Mouse (Mus musculus) CD8-positive naive resting alpha-beta T cell, adult 2 months (primary cell): Measurements from ENCODE around the gene Exoc3l2.

Experiments
- DNase-seq, 2 experiments: peaks; one replicate each; pipeline ENCODE4 v3.0.0; 2022; ENCODE audit warnings: low read depth in 2 of 2, low spot score in 2 of 2

Gene Exoc3l2

DNA sequence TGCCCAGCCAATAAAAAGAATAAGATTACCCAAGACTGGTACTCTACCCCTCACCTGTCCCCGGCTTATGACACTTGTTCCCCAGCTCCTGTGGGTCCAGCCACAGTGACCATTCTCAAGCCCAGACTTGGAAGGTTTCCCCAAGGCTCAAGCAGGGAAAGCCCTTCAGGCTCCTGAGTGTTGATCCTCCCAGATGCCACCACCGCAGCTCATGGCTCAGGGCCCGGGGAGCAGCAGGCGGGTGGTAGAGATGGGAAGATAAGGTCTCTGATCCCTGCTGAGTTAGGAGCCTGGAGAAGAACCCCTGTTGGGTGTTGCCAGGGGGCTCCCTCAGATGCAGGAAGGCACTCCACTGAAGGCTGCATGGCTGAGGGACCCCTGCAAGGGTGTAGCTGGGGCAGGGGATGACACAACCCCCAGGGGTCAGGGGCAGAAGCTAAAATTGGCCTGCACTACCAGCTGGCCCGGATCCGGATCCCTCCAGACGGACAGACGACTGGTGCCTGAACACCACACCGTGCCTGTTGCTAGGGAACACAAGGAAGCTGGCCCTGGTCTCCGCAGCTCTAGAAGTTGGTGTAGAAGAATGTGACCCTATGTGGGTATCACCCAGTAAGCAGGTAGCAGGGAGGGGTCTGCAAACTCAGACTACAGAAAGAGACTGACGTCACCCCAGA lies 7.2 kb upstream of the Exoc3l2 start:
- DNase-seq: no peak

DNA sequence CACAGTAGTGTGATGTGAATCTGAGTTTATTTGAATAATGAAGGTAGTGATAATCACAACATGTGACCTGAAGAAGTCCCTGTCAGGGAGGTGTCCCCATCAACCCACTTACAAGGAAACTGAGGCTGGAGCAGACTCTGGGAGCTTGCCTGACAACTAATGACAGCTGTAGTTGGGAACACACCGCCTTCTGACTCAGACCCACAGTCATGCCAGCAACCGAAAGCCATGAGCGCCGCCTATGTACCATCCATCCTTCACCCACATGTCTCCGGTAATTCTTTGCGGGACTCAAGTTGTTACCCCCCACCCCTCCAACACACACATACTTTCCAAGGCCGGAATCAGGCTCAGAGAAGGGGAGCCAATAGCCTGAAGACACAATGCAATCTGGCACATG lies 6.5 kb upstream of the Exoc3l2 start:
- no peak for DNase-seq

DNA sequence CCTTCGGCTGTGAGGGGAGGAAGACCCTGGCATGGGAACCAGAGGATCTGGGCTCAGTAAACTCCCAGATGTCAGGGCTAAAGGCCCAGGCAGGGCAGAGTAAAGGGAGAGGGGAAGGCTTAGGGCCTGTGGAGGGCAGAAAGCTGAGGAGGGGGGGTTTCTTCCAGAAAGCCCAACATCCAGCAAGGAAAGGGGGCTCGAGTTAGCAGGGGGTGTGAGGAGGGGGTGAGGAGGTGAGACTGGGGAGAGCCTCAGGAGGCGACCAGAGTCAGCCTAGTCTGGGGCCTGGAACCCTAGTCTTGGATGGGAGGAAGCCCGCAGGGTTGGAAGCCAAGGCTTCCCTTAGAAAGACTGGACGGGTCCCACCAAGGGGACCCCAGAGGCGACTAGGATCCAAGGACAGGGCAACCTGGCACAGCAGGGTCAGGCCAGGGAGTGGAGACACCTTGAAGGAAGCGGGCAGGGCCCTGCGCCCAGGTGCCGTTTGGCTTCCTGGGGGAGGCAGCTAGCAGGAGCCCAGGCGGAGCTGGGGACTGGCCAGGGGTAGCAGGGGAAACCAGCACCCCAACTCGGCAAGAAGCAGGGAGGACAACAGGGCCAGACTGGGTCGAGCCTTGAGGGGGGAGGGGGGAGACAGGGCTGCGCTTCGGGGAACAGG lies 5.6 kb upstream of the Exoc3l2 start:
- DNase-seq: no peak

DNA sequence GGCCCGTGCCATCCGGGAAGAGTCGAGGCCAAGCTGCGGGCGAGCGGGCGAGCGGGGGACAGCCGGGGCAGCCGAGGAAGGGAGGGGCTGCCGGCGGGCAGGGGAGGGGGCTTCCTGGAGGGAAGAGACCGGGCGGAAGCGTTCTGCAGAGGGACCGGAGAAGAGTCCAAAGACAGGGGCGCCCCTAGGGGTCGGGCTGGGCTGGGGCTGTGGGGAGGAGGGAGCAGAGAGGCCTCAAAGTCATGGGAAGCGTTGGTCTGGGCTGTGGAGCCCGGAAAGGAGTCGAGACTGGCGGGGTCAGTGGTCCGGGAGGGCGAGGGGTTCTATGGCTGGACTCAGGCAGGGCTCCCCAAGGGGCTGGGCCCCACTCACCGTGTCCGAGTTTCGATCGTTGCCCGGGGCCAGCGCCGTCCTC lies 5.1 kb upstream of the Exoc3l2 start:
- peak; percentile 26 to 53 for DNase-seq

DNA sequence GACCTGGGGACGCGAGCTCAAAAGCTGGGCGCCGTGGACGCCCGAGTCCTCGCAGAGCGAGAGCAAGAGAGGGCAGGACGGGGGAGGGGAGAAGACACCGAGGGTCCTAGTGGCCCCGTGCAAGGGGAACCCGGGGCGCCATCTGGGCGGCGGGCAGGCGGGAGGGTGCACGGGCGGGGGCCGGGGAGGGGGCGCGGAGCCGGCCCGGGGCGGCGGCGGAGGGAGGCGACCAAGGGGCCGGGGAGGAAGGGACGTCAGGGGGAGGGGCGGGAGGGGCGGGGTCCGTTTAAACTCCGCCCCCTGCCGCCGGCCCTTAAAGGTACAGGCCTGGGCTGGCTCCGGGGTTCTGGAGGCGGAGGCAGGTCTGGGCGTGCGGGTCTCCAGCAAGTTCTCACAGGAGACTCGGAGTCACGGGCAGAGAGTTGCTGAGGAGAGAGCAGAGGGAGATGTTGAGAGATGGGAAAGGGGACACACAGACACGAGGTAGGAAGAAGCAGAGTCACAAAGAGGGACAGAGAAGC lies 4.5 kb upstream of the Exoc3l2 start, which contains the start of gene Mark4:
Gene Mark4 (minus strand): TSS at position 231 of the 521 bp plus-strand sequence.
- peak; percentile 57 to 60 for DNase-seq

DNA sequence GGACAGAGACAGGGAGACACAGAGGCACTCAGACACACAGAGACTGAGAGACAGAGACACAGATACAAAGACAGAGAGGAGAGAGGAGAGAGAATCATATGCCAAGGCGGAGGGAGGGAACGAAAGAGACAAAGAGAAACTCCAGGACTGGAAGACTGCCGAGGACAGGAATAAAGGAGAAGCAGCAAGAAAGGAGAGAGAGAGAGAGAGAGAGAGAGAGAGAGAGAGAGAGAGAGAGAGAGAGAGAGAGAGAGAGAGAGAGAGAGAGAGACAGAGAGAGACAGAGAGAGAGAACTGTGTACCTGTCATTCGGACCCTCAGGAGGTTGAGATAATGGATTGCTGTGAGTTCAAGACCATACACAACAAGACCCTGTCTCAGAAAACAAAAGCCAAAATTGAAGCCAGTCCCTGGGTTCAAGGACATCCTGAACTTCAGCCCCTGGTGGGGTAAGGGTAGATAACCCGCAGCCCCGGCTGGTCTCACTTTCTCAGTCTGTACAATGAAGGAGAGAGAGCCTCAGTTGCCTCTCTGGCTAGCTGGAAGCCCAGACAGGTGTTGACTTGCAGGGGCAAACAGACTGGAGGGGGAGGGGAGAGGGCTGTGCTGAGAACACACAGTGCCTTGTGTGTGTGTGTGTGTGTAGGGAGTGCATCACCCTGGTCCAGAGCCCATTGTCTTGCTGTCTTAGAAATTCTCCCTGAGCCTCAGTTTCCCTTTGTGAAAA lies 3.8 kb upstream of the Exoc3l2 start:
- no peak for DNase-seq

DNA sequence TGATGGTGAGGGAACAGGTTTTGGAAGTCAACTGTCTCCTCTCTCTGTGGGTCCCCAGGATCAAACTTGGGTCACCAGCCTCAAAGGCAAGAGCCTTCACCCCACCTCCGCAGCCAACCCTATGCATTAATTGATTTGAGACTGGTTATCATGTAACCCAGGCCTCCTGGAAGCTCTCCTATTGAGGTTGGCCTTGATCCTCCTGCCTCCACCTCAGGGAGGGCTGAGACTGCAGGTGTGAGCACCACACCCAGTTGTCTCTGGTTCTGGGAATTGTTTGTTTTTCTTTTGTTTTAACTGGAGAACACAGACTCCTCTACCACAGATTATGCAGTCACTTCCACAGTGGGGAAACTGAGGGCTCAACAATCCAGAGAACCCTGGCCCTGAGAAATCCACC lies 2.6 kb upstream of the Exoc3l2 start:
- no peak for DNase-seq

DNA sequence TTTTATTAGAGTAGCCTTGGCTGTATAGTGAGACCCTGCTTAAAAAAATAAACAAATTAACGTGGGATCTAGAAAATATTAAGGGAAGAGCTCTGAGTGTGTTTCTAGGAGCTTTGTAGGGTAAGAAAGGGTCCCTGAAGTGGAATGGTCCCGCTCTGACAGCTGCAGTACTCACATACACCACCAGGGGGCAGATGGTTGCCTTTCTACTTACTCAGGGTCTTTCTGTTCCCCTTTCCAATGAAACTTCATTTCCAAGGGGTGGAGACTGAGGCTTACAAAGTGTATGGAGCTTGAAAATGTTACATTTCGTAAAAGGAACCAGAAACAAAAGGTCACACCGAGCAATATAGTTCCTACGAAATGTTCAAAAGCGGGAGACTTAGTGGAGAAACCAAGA lies 1.6 kb upstream of the Exoc3l2 start:
- DNase-seq: peak; percentile 74 to 77

DNA sequence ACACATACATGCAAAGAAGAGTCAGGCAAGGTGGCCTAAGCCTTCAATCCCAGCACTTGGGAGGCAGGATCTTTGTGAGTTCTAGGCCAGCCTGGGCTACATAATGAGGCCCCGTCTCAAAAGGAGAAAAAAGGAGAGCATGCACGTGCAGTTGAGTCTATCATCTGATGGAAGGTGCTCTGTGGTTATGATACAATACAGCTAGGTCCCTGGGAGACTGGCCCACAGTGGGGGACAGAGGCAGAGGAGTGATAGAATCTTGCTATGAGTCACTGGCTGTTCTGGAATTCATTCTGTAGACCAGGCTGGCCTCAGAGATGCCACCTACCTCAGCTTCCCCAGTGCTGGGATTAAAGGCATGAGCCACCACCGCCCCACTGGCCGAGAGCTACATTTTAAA lies 688 bp upstream of the Exoc3l2 start:
- DNase-seq: no peak

DNA sequence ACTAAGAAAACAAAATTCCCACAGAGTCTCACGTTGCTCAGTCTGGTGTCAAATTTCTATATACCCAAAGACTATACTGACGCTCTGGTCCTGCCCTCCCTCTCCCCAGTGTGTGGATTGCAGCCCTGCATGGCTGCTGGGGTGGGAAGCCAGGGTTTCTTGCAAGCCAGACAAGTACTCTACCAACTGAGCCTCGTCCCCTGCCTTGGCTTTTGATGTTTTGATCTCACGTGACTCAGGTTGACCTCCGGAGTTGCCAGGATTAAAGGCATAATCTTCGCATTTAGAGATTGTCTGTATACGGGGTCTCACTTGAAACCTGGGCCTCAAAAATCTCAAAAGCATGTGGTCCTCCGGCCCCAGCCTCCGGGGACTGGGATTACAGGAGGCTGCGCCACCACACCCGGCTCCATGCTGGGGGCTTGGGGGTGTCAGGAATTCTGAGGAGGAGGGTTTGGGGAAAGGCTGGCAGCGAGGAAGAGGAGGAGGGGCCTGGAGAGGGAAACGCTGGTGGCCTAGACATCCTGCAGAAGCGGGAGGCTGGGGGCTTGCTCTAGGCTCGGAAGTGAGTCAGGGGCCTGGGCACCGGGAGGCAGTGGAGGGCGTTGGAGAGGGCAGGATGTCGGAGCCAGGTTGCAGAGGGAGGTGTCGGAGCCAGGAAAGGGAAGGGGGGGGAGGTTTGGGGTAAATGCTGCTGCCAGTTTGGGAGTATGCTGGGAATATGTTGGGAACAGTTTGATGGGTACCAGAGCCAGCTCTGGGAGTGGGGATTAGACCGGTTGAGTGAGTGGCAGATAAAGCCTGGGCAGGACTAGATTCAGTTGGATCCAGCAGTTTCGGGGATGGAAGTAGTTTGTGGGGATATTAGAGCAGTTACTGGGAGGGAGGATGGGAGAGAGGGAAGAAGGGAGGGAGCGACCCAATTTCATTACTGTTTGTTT lies 1.5 kb downstream of the Exoc3l2 start:
- DNase-seq: no peak

DNA sequence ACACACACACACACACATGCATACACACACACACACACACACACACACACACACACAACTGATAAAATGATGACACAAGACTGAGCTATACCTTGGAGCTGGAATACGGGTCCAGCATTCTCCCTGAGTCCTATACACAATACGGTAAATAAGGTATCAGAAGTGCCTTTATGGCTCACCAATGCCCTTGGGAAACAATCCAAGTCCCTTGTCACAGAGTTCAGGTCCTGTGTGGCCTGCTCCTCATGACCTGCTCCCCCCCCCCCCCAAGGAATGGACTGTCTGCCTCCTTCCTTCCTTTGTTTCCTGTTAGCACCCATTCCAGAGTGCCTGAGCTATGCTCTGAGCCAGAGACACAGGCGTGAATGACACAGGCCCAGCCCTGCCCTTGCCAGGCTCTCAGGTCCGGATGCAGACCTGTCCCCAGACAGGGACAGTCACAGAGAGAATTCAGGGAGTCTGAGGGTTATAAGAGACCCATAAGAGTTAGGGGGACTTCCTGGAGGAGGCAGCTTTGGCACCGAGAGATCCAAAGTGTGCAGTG lies 3.5 kb downstream of the Exoc3l2 start:
- no peak for DNase-seq

DNA sequence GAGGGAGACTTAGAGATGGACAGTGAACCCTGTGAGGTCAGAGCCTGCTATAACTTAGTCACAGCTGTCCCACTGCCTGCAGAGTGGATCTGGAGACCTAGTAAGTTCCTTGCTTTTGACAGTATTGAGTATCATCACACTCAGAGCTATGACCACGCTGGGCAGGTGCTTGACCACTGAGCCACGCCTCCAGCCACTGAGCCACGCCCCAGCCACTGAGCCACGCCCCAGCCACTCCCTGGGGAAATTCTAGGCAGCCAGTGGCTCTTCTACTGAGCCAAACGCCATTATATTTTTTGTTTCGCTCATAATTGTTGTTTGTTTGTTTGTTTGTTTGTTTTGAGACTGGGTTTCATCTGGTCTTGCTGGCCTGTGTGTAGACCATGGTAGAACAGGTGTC lies 4.5 kb downstream of the Exoc3l2 start:
- DNase-seq: no peak

DNA sequence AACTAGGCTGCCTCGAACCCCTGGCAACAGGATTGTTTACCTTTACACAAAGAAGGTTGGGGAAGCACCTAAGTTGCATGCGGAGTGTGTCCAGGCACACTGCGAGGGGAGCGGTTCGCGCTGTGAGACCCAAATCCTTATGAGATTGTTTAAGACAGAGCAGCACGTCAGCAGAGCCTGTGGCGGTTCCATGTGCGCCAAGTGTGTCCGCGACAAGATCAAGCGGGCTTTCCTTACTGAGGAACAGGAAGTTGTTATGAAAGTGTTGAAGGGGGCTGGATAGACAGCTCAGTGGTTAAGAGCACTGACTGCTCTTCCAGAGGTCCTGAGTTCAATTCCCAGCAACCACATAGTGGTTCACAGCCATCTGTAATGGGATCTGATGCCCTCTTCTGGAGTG lies 5.1 kb downstream of the Exoc3l2 start:
- DNase-seq: no peak

DNA sequence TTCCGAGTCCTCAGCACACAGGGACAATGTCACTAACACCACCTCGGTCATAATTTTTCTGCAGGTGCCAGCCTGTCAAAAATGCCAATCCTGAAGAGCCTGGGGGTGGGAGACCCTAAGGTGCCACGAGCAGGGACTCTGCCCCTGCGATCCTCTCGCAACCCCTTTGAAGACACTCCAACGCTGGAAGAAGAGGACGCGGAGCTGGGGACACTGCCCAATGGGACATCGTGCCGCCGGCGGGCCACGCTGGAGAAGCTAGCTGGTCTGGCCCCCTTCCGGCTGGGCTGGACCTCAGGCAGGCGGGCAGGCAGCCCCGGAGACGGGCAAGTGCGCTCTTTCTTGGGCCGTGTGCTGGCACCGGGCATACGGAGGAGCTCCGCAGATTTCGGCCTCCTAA lies 6.3 kb downstream of the Exoc3l2 start:
- DNase-seq: no peak

DNA sequence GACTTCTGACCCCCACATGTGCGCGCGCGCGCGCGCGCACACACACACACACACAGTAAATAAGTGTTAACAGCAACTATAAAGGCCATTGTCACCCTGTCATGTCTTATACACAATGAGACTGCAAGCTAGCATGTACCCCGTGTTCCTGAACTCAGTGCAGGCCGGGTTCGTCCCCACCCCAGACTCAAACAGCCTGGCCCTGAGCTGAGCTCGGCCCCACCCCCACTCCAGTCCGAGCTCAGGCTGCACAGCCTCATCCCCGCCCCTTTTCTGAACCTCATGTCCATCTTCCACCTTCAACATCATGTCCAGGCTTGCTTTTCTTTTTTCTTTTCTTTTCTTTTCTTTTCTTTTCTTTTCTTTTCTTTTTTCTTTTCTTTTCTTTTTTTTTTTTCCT lies 7.2 kb downstream of the Exoc3l2 start:
- no peak for DNase-seq

DNA sequence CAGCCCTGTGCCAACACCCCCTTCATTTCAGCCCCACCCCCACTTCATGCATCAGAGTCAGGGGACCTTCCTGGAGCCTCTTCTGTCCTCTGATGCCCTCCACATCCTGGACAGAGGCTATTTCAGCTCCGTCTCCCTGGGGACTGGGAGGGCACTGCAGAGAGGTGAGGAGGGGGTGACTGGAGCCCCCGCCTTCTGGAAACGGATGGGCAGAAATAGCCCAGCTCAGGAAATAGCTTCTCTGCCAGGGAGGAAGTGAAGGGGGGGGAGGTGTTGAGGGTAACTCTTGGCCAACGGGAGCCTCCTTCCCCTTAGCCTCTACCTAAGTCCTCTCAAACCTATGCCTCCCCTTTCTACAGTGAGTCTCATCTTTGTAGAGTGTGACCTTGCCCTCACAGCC lies 9.3 kb downstream of the Exoc3l2 start:
- DNase-seq: no peak

DNA sequence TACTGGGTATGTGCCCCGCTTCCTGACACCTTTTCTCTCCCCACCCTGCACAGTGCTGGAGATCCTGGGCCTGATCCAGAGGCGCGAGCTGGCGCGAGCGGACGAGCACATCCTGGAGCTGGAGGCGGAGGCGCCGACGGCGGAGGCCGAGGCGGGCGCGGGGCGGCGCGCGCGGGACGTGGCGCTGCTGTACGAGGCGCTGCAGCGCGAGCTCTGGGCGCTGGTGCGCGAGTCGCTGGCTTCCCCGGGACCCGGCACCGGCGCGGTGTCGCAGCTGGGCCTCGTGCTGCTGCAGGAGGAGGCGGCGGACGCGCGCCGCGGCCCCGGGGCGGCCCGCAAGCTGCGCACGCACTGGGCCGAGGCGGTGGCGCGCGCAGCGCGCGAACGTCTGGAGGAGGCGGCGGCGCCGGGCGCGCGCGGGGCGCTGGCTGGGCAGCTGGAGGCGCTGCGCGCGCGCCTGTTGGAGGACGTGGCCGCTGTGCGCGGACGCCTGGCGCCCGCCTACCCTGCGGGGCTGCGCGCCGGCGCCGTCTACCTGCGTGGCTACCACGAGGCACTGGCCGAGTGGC lies 10.8 kb downstream of the Exoc3l2 start:
- no peak for DNase-seq

DNA sequence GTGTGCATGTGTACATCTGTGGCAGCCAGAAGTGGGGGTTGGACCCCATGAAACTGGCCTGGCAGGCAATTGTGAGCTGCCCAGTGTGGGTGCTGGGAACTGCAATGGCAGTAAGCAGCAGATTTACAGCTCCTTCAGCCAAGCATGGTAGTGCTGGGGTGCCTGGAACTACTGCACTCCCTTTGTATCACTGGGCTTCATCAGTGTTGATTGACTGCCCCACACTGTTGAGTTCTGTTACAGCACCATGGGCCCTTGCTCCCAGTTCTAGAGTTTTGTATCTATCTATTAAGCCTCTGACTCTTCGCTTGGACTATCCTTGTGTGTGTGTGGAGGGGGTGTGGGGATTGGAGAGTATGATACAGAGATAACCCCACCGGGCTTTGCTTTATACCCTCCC lies 14.0 kb downstream of the Exoc3l2 start:
- DNase-seq: no peak

DNA sequence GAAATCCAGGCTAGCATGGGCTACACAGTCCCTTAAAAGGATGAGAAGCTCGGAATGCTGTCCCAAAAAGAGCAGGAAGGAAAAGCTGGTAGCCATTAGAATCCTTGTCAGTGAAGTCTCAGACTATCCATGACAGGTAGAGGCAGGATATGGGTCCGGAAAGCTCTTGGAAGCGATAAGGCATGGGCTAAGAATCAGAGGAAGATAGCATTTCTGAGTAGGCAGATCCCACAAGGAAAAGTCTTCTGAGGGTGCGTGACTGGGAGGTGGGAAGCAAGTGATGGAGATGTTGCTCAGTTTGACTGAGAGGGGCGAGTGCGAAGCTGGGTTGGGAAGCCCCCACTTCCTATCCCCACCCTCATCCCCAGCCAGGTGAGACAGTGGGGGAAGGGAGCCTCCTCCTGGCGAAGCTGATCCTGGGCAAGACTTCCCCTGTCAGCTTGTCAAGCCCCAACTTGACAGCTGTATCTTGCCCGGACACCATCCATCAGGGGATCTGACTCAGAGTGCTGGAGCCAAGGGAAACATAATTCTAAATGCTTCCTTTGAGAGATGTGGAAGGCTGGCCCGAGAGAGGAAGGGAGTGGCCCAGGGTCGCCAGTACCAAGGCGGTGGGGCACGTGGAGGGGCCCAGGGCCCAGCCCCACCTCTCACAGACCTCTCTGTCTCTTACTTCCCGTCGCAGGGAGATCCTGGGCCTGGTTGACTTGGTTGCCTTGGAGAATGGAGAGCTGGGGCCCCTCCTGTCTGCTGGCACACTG lies 14.7 kb downstream of the Exoc3l2 start:
- no peak for DNase-seq

DNA sequence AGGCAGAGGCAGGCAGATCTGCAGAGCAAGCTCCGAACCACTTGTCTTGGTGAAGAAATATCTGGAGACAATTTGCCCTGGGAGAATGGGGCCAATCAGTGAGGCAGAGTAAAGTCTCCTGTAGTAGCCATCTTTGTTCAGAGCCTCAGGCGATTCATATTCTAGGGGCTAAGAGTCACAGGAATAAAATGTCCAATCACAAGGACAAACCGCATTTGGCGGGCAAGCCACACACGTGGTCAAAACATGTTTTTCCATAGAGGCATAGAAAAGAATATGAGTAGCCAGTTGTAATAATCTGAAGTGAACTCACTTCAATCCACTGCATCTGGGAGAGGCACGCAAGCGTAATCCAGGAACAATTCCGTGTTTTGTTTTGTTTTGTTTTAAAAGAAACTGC lies 20.1 kb downstream of the Exoc3l2 start:
- DNase-seq: no peak
